Mouse (Mus musculus) heart, postnatal 0 days (tissue): Measurements from ENCODE around the gene Ifit1.

Source experiments
- CTCF ChIP-seq: IDR thresholded peaks from 2 replicates; pipeline ENCODE4 v1.5.1; 2016; ENCODE audit warnings: antibody characterized with exemption, control low read depth, low read depth
- EP300 ChIP-seq: IDR thresholded peaks from 2 replicates; pipeline ENCODE4 v1.6.1; 2016; ENCODE audit warnings: antibody characterized with exemption, low read depth

- TF ChIP-seq CTCF = no peak
- no peak for TF ChIP-seq EP300
These were observed 16.0 kb upstream of the Ifit1 start for GRCm38 (mm10) chr19:34624663-34625062.
